Mouse (Mus musculus) liver, embryonic 14.5 days (tissue): ENCODE measurements at regions not wholly inside any gene's neighbourhood (a gene's known extent, or its start where the extent isn't known, plus 50 kb on each side); places are given as distances from the start of the nearest gene placed in this dataset.

Experiments used
- CTCF ChIP-seq: IDR thresholded peaks from 2 replicates; pipeline ENCODE4 v1.5.1; 2016; ENCODE audit warnings: antibody characterized with exemption, low read depth, control low read depth
- EP300 ChIP-seq: IDR thresholded peaks from 2 replicates; pipeline ENCODE4 v1.6.1; 2016; ENCODE audit warnings: antibody characterized with exemption, low read depth

DNA sequence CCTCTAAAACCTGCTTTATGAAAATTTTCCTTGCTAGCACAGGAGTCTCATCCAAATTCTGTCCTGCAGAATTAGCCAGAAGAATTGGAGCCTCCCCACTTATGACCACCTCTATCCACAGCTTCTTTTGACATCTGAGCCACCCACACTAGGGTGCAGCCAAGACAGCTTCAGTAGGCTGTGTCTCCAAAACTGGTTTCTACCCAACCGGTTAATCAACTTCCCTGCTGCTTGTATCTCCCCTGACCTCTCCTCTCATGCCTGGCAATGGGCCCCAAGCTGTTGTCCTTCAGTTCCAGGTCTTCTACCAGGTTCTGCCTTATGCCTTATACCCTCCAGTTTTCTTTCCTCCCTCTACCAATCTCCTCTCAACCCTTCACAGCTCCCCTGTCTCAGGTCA lies 68.9 kb upstream of the Nlrp1b start:
- TF ChIP-seq CTCF, result no peak
- no peak for TF ChIP-seq EP300
